Mouse (Mus musculus): ENCODE measurements around the gene D3Ertd751e. TPM values are rescaled to one million over a fixed set of nuclear protein-coding genes. Genes with fewer than 3 reads are reported as not detected.

Gene D3Ertd751e
- 18.5 and 19.5 TPM in 2 replicates for polyA plus RNA-seq (2014; fragmentation: Nextera tagmentation; extraction: Ambion mirVana)

- WGBS, result under 1% methylated on average over 64 of the region's 66 CpGs
- Histone ChIP-seq H3K27ac (ENCODE audit: low read length) (peak within 1 kb of the TSS; percentile 90), H3K4me2 (replicated peaks; ENCODE audit: low read depth, low read length) (peak within 1 kb of the TSS; percentile 76), H3K9ac (replicated peaks; ENCODE audit: low read depth, low read length) (peak within 1 kb of the TSS; percentile 41), H3K9me3 (ENCODE audit: control insufficient read depth, low read depth, low read length) (no peaks in the 10 kb centered on the region), H3K4me1 (ENCODE audit: control insufficient read depth, insufficient read depth, low read length) (peaks cover 15% of the 10 kb centered on the region; the same call in 1 of the 2 replicates), H3K4me3 (ENCODE audit: low read depth, low read length) (peak within 1 kb of the TSS; percentile 65), H3K36me3 (ENCODE audit: control insufficient read depth, insufficient read depth, low read length) (no peaks in the 10 kb centered on the region), H3K27me3 (ENCODE audit: control insufficient read depth, insufficient read depth, low read length) (no peaks in the 10 kb centered on the region)
- peak; percentile 100 for ATAC-seq (ENCODE audit: insufficient number of reproducible peaks, insufficient read depth, low FRiP score, low read depth)
Observed at GRCm38 (mm10) chr3:41742278-41742934, at the start of gene D3Ertd751e, which contains the start of gene Sclt1. Gene D3Ertd751e (plus strand): TSS chr3:41742611. Gene Sclt1 (minus strand): TSS chr3:41742514.

GRCm38 (mm10) chr3:41695681-41696080 is 46.7 kb upstream of the D3Ertd751e start:
- Histone ChIP-seq H3K27ac (ENCODE audit: low read length) (no peak overlapping the region), H3K9me3 (ENCODE audit: control insufficient read depth, low read depth, low read length) (no peaks in the 10 kb centered on the region), H3K4me1 (ENCODE audit: control insufficient read depth, insufficient read depth, low read length) (no peaks in the 10 kb centered on the region), H3K27me3 (ENCODE audit: control insufficient read depth, insufficient read depth, low read length) (no peaks in the 10 kb centered on the region), H3K36me3 (ENCODE audit: control insufficient read depth, insufficient read depth, low read length) (no peaks in the 10 kb centered on the region), H3K4me3 (ENCODE audit: low read depth, low read length) (no peak overlapping the region), H3K4me2 (replicated peaks; ENCODE audit: low read depth, low read length) (no peak overlapping the region), H3K9ac (replicated peaks; ENCODE audit: low read depth, low read length) (no peak overlapping the region)
- no peak for ATAC-seq (ENCODE audit: insufficient number of reproducible peaks, insufficient read depth, low FRiP score, low read depth)
- 70% methylated on average over 1 of the region's 1 CpGs for WGBS

- Histone ChIP-seq H3K36me3 (ENCODE audit: control insufficient read depth, insufficient read depth, low read length) (no peaks in the 10 kb centered on the region), H3K9ac (replicated peaks; ENCODE audit: low read depth, low read length) (peak overlapping the region; percentile 41), H3K27ac (ENCODE audit: low read length) (peak overlapping the region; percentile 90), H3K4me3 (ENCODE audit: low read depth, low read length) (peak overlapping the region; percentile 65), H3K4me1 (ENCODE audit: control insufficient read depth, insufficient read depth, low read length) (peaks cover 15% of the 10 kb centered on the region; the same call in 1 of the 2 replicates), H3K9me3 (ENCODE audit: control insufficient read depth, low read depth, low read length) (no peaks in the 10 kb centered on the region), H3K4me2 (replicated peaks; ENCODE audit: low read depth, low read length) (peak overlapping the region; percentile 76), H3K27me3 (ENCODE audit: control insufficient read depth, insufficient read depth, low read length) (no peaks in the 10 kb centered on the region)
- no peak for ATAC-seq (ENCODE audit: insufficient number of reproducible peaks, insufficient read depth, low FRiP score, low read depth)
- WGBS, result under 1% methylated on average over 39 of the region's 39 CpGs
Observed at GRCm38 (mm10) chr3:41741601-41742277, 672 bp upstream of the D3Ertd751e start.

DNA sequence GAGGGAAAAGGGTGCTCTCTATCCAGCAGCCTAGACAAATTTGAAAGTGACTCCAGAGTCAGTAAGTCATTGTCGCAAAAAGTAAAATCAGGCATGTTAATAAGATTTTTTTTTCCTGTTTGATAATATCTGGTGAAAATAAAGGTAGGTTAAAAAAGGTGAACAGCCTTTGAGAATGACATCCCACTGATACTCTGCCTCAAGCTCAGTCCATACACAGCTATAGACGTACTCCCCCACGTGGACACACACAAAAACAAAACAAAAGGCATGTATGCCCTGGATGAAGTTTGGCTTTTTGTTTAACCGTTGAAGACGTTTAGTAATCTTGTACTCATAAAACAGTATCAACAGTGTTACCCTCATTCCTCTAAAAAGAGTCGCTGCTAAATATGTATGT is 1.0 kb downstream of the D3Ertd751e start:
- no peak for ATAC-seq (ENCODE audit: insufficient number of reproducible peaks, insufficient read depth, low FRiP score, low read depth)
- Histone ChIP-seq H3K4me2 (replicated peaks; ENCODE audit: low read depth, low read length) (peak overlapping the region; percentile 66), H3K36me3 (ENCODE audit: control insufficient read depth, insufficient read depth, low read length) (no peaks in the 10 kb centered on the region), H3K4me3 (ENCODE audit: low read depth, low read length) (peak overlapping the region; percentile 65; the same call in 1 of the 2 replicates), H3K27ac (ENCODE audit: low read length) (no peak overlapping the region), H3K4me1 (ENCODE audit: control insufficient read depth, insufficient read depth, low read length) (peaks cover 15% of the 10 kb centered on the region; the same call in 1 of the 2 replicates), H3K27me3 (ENCODE audit: control insufficient read depth, insufficient read depth, low read length) (no peaks in the 10 kb centered on the region), H3K9ac (replicated peaks; ENCODE audit: low read depth, low read length) (no peak overlapping the region), H3K9me3 (ENCODE audit: control insufficient read depth, low read depth, low read length) (no peaks in the 10 kb centered on the region)
- WGBS, result 49% methylated on average over 6 of the region's 6 CpGs

DNA sequence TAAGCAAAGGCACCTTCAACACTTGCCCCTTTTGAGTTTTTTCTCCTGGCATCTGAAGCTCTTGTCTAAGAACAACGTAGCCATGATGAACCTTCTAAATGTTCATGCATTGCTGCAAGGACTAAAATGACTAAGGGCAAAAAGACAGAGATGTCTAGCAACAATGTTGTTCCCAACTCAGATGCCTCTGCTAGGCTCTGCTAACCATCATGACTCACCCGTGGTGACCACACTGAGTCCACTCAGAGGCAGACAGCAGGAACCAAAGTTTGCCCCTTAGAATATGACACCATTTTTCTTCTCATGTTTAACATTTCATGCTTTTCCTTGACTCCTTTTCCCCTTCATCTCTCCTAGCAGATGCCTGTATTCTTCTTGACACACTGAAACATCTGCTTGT is 12.1 kb downstream of the D3Ertd751e start:
- H3K9ac ChIP-seq (replicated peaks; ENCODE audit: low read depth, low read length), result no peak overlapping the region
- H3K4me2 ChIP-seq (replicated peaks; ENCODE audit: low read depth, low read length), result no peak overlapping the region
- no peak overlapping the region for H3K4me3 ChIP-seq (ENCODE audit: low read depth, low read length)
- H3K27me3 ChIP-seq (ENCODE audit: control insufficient read depth, insufficient read depth, low read length), result no peaks in the 10 kb centered on the region
- 76% methylated on average over 2 of the region's 2 CpGs for WGBS
- H3K9me3 ChIP-seq (ENCODE audit: control insufficient read depth, low read depth, low read length), result no peaks in the 10 kb centered on the region
- H3K36me3 ChIP-seq (ENCODE audit: control insufficient read depth, insufficient read depth, low read length), result no peaks in the 10 kb centered on the region
- no peak overlapping the region for H3K27ac ChIP-seq (ENCODE audit: low read length)
- no peaks in the 10 kb centered on the region for H3K4me1 ChIP-seq (ENCODE audit: control insufficient read depth, insufficient read depth, low read length)
- no peak for ATAC-seq (ENCODE audit: insufficient number of reproducible peaks, insufficient read depth, low FRiP score, low read depth)

DNA sequence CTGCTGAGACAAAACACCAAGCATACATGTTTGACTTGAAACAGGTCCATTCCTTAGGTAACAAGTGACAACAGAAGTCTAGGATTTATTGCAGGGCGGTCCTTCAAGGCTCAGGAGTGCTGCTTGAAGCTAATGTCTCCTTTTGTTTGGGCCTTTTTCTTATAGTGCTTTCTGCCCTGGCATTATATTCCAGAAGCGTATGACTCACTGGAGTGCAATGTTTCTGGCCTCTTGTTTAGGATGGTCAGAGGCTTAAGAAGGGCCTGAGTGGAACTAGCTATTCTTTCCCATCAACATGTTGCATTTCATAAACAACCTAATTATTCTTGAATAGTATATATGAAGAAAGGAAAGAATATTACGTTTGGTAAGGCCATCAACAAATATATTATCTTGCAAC is 19.7 kb downstream of the D3Ertd751e start:
- no peaks in the 10 kb centered on the region for H3K36me3 ChIP-seq (ENCODE audit: control insufficient read depth, insufficient read depth, low read length)
- no peak overlapping the region for H3K9ac ChIP-seq (replicated peaks; ENCODE audit: low read depth, low read length)
- WGBS, result 79% methylated on average over 3 of the region's 3 CpGs
- no peaks in the 10 kb centered on the region for H3K9me3 ChIP-seq (ENCODE audit: control insufficient read depth, low read depth, low read length)
- H3K27me3 ChIP-seq (ENCODE audit: control insufficient read depth, insufficient read depth, low read length), result no peaks in the 10 kb centered on the region
- ATAC-seq (ENCODE audit: insufficient number of reproducible peaks, insufficient read depth, low FRiP score, low read depth), result no peak
- H3K4me1 ChIP-seq (ENCODE audit: control insufficient read depth, insufficient read depth, low read length), result no peaks in the 10 kb centered on the region
- no peak overlapping the region for H3K4me2 ChIP-seq (replicated peaks; ENCODE audit: low read depth, low read length)
- no peak overlapping the region for H3K4me3 ChIP-seq (ENCODE audit: low read depth, low read length)
- no peak overlapping the region for H3K27ac ChIP-seq (ENCODE audit: low read length)

DNA sequence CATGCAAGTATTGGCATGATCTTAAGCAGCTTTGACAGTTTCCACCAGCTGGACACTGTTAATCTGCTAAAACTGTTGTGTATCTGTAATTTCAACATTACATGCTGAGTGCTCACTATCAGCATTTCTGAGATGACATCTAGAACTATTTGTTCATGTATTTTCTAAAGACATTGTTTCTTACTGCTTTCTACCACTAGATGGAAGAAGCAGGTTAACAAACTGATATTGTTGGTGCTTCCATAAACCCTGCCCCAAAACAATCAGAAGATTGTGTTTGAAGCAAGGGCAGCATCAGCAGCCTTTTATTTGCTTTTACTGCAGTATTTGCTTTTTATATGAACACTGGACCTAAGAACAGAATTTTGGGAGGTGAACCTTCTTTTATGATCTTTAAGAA is 70.0 kb downstream of the D3Ertd751e start:
- no peak for ATAC-seq (ENCODE audit: insufficient number of reproducible peaks, insufficient read depth, low FRiP score, low read depth)
- Histone ChIP-seq H3K4me2 (replicated peaks; ENCODE audit: low read depth, low read length) (no peak overlapping the region), H3K27ac (ENCODE audit: low read length) (no peak overlapping the region), H3K27me3 (ENCODE audit: control insufficient read depth, insufficient read depth, low read length) (no peaks in the 10 kb centered on the region), H3K9me3 (ENCODE audit: control insufficient read depth, low read depth, low read length) (no peaks in the 10 kb centered on the region), H3K36me3 (ENCODE audit: control insufficient read depth, insufficient read depth, low read length) (no peaks in the 10 kb centered on the region), H3K4me1 (ENCODE audit: control insufficient read depth, insufficient read depth, low read length) (no peaks in the 10 kb centered on the region), H3K9ac (replicated peaks; ENCODE audit: low read depth, low read length) (no peak overlapping the region), H3K4me3 (ENCODE audit: low read depth, low read length) (no peak overlapping the region)

Data from stomach, embryonic 14.5 days (tissue).